Mouse (Mus musculus) bone marrow macrophage, adult 2 months (primary cell): ENCODE measurements at regions not wholly inside any gene's neighbourhood (a gene's known extent, or its start where the extent isn't known, plus 50 kb on each side); places are given as distances from the start of the nearest gene placed in this dataset.
"Not testable (repeated sequence)": the region's sequence is repeated elsewhere in the genome, so short reads cannot be mapped to it uniquely, and the experiment has no call there.

Source experiments
- H3K27ac ChIP-seq: 2 replicates; pipeline ENCODE4 v1.5.1; 2012; ENCODE audit warnings: low read depth, low read length; ENCODE audit not compliant: insufficient read depth
- H3K4me1 ChIP-seq: 2 replicates; pipeline ENCODE4 v1.6.1; 2012; ENCODE audit warnings: low read length; ENCODE audit not compliant: control insufficient read depth, insufficient read depth
- H3K4me3 ChIP-seq: 2 replicates; pipeline ENCODE4 v1.5.1; 2012; ENCODE audit warnings: mild to moderate bottlenecking, low read length, moderate library complexity; ENCODE audit not compliant: insufficient read depth
- CTCF ChIP-seq: IDR thresholded peaks from 2 replicates; pipeline ENCODE4 v1.5.1; 2012; ENCODE audit warnings: low read depth, mild to moderate bottlenecking, low read length, moderate library complexity
- POLR2A ChIP-seq: IDR thresholded peaks from 2 replicates; pipeline ENCODE4 v1.6.1; 2012; ENCODE audit warnings: mild to moderate bottlenecking, low read depth, low read length, borderline replicate concordance

DNA sequence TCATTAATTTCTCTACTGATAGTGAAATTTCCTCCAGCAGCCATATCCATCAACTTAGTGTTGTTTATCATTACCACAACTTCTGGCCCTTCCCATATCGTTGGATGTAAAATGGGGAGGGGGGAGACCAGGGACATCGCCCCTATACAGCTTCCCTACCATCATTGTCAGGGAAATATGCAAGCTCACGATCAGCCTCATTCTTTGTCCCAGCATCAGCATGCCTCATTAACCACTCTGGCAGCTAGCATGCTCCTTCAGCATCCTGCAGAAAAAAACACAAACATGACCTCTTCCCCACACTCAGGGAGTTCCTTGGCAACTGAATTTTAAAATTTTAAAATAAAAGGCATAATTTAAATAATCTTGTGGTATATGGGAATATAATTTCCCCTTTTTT, 140.4 kb upstream of the Ipo5 start:
- TF ChIP-seq CTCF = no peak
- Histone ChIP-seq H3K27ac (no peak overlapping the region), H3K4me3 (no peak overlapping the region), H3K4me1 (no peaks in the 10 kb centered on the region)

DNA sequence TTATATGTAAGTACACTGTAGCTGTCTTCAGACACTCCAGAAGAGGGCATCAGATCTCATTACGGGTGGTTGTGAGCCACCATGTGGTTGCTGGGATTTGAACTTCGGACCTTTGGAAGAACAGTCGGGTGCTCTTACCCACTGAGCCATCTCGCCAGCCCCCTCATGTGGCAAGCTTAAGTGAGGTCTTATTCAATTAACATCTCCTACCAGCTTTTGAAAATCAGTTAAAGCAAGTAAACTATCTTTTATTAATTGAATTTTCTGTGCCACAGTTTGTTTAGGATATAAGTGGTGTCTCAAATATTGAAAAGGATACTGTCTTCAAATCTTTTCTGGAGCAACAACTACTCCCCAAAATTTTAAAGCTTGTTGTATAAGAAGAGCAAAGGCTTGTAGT, 138.0 kb upstream of the Ipo5 start:
- not testable (repeated sequence) for H3K4me1 ChIP-seq, H3K27ac ChIP-seq, H3K4me3 ChIP-seq

DNA sequence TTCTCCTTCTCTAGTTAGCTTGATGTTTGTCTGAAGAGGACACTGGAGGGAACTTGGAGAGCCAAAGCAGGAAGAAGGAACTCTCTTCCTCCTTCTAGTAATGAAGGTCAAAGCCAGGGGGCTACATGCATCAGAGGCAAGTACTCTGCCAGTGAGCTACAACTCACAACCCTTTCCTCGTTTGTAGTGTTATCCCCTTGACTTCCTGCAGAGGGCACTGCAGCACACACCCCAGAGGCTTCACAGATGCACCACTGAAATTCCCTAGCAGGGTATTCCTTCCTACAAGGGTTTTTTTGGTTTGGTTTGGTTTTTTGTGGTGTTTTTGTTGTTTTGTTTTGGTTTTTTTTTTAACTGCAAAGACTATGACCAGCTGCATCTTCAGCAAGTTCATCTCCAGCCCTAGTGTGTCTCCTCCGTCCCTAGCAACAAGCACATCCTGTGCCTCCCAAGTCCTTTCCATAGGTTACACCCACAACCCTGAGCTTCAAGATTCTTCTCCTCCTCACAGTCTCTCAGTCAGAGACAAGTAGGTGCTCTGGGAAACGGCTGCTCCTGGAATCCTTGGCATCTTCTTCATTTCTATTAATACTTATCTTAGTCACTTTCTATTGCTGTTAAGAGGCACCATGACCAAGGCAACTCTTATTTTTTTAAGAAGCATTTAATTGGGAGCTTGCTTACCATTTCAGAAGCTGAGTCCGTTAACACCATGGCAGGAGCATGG, 119.0 kb upstream of the Ipo5 start:
- Histone ChIP-seq H3K4me3 (no peak overlapping the region), H3K27ac (no peak overlapping the region), H3K4me1 (no peaks in the 10 kb centered on the region)
- no peak for TF ChIP-seq POLR2A
- TF ChIP-seq CTCF = 0 out of 2 replicates have a peak, but pooled peaks have one; percentile 44

DNA sequence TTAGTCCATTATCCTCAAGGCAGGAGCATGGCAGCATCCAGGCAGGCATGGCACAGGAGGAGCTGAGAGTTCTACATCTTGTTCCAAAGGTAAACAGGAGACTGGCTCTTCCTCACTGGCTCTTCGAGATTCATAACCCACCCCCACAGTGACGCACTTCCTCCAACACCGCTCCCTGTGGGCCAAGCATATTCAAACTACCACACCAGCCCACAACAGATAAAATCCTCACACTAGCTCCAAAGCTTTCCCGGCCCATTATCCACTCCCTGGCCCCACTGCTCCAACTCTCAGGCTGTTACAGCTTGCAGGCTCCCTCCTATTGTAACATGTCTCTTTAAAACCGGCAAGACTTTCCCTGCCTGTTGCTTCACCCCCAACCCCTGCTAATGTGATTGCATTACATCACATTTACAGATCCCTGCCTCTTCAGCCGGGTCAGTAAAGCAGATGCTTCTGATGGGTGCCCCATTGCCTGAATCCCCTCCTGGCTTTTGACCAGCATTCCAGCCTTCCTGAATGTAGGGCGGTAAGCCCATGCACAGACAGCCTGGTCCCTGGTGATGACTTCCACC, 113.0 kb upstream of the Ipo5 start:
- TF ChIP-seq CTCF = no peak
- TF ChIP-seq POLR2A = no peak
- Histone ChIP-seq H3K4me1 (no peaks in the 10 kb centered on the region), H3K27ac (no peak overlapping the region), H3K4me3 (no peak overlapping the region)

DNA sequence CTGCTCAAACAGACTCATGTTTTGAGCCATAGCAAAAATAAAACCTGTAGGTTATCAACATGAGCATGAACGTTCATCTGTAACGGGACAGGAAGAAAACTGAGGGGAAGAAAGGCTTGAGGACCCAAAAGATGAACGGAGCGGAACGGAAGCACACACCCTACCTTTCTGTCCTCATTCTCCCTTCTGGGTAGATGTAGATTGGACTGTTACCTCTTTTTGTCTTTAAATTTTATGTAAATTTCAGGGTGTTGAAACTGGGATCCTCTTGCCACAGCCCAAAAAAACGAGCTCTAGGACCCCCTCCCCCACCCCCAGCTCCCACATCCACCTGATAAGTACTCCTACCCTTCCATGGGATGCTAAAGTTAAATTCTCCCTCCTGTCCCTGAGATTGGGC, 107.8 kb upstream of the Ipo5 start:
- Histone ChIP-seq H3K4me1 (peaks cover 2% of the 10 kb centered on the region; the same call in 1 of the 2 replicates), H3K27ac (no peak overlapping the region), H3K4me3 (no peak overlapping the region)
- TF ChIP-seq CTCF = no peak
- TF ChIP-seq POLR2A = no peak

DNA sequence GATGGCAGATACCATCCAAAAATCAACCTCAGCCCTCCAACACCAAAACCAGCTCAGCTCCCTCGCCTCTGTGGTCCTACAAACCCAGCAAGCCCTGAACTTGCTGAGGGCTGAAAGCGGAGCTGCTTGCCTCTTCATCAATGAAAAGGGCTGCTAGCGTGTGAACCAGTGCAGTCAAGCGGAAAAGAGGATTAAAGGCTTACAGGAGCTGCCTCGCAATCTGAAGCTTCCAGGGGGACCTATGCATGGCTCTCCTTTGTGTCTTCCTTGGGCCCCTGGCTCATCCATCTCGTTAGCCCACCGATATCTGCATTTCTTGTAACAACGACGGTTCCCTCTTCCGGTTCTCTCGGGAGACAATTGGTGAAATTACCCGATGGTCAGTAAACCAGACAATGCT, 107.3 kb upstream of the Ipo5 start:
- Histone ChIP-seq H3K4me1 (peaks cover 2% of the 10 kb centered on the region; the same call in 1 of the 2 replicates), H3K4me3 (no peak overlapping the region), H3K27ac (no peak overlapping the region)
- TF ChIP-seq CTCF (no peak), POLR2A (no peak)

DNA sequence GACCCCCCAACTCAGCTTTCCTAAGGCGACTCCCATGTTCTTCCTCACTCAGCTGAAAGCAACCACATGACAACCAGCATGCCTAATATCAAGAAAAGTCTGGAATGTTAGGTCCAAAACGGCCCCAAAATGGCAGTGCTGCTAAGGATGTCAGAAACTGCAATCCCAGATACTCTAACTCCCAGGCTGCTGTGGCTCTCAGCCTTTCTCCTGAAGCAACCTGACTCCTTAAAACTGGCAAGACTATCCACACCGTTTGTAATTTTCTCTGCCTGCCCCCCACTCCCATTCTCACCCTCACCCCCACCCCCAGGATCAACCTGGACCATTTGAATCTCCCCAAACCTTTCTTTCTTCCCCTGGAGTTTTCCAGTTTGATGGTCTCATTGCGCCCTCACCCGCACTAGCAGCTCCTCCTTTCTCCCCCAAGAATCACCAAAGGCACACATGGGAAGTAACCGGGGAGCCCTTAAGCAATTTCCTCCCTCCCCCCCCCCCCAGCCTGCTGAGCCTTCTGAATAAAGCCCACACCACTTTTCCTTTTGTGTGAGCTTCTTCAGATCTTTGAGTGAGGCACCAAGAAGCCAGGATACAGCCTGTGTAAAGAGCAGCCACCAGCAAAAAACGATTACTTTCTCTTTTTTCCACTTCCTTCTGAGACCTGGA, 106.7 kb upstream of the Ipo5 start:
- Histone ChIP-seq H3K27ac (no peak overlapping the region), H3K4me3 (no peak overlapping the region)
- TF ChIP-seq POLR2A (no peak), CTCF (no peak)

DNA sequence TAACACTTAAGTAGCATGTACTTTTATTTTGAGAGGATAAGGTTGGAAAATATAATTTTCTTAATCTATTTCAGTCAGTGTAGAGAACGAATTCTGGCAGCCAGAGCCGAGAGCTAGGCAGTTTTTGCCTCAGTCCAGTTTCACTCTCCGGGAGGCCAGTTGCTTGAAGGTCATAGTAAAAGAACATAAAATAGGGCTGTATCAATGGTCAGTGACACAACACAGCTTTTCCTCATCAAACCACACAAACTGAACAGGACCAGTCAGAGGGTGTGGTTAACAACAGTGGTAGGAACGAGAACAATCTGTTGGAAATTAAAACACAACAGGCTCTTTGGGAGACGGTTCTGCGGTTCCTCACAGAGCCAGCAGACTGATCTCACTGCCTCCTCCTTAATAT, 105.9 kb upstream of the Ipo5 start:
- no peak for TF ChIP-seq CTCF
- no peak for TF ChIP-seq POLR2A

More for the DNA sequence above, 106.7 kb upstream of the Ipo5 start:
- peaks cover 2% of the 10 kb centered on the region; the same call in 1 of the 2 replicates for H3K4me1 ChIP-seq

DNA sequence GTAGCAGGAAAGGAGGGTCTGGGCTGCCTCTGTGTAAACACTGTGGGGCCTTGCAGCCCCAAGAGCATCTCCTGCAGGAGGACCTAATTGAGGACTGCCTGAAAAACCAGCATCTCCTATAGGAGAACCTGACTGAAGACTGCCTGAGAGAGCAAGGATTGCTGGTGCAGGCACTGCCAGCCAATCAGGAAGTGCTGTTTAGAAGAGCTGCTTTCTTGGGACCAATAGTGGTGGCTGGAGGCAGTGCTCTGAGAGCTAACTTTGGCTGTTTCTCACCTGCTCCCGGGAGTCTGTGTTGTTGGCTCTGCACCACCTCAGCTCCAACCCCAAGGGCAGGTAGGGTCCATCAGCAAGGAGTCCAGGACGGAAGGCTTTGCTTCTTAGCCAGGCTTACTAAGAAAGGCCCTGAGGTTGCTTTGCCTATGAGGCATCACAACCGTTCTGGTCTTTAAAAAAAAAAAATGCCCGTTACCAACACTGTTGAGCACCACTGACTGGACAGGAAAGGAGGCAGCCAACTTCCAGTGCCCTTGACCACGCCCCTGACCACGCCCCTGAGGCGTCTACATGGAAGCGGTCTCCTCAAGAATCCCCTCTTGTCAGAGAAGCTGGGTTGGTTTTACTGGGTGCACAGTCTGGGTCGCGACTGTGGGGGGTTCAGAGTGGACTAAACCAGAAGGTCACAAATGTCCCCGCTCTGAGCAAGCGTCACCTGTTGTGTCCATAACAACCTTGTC, 105.0 kb upstream of the Ipo5 start:
- H3K4me3 ChIP-seq, H3K27ac ChIP-seq: not testable (repeated sequence)

More for the DNA sequence above, 105.9 kb upstream of the Ipo5 start:
- Histone ChIP-seq H3K4me1 (peaks cover 2% of the 10 kb centered on the region; the same call in 1 of the 2 replicates), H3K4me3 (no peak overlapping the region), H3K27ac (no peak overlapping the region)

DNA sequence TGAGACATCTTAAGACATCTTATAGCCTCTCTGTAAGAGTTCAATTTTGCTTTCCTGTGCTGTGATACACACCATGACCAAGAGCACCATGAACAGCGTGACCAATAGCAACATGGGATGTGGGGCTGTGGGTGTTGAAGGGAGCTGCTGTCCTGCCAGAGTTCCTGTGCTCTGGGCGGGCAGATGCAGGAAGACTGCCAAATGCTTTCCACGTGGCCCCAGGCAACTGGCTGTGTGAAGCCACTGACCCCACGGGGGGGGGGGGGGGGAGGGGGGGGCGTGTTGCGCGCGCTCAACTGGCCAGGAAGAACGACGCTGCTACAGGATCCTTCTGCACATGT, 104.5 kb upstream of the Ipo5 start:
- Histone ChIP-seq H3K27ac (no peak overlapping the region), H3K4me1 (peaks cover 2% of the 10 kb centered on the region; the same call in 1 of the 2 replicates), H3K4me3 (no peak overlapping the region)
- no peak for TF ChIP-seq POLR2A
- no peak for TF ChIP-seq CTCF

More for the DNA sequence above, 105.0 kb upstream of the Ipo5 start:
- not testable (repeated sequence) for H3K4me1 ChIP-seq
